Mouse (Mus musculus) neural tube, embryonic 12.5 days (tissue): Measurements from ENCODE around the gene Samd10. TPM values are rescaled to one million over a fixed set of nuclear protein-coding genes. Genes with fewer than 3 reads are reported as not detected.

Source experiments
- ATAC-seq: fragments of 200-750 bp; cut with Nextera tagmentation; 2 replicates; pipeline ENCODE4 v1.8.0; 2017; ENCODE audit warnings: low read depth, mild to moderate bottlenecking, moderate TSS enrichment, moderate library complexity; ENCODE audit not compliant: low FRiP score
- H3K27ac ChIP-seq: fragments of 300-500 bp; sonication (generic); 2 replicates; pipeline ENCODE4 v1.5.1; 2016
- H3K27me3 ChIP-seq: fragments of 300-500 bp; sonication (generic); replicated peaks from 2 replicates; pipeline ENCODE4 v1.6.1; 2016; ENCODE audit warnings: mild to moderate bottlenecking
- H3K36me3 ChIP-seq: fragments of 300-500 bp; sonication (generic); 2 replicates; pipeline ENCODE4 v1.6.1; 2016; ENCODE audit warnings: mild to moderate bottlenecking
- H3K4me1 ChIP-seq: fragments of 300-500 bp; sonication (generic); 2 replicates; pipeline ENCODE4 v1.6.1; 2016
- H3K4me2 ChIP-seq: fragments of 300-500 bp; sonication (generic); replicated peaks from 2 replicates; pipeline ENCODE4 v1.6.1; 2016; ENCODE audit warnings: mild to moderate bottlenecking
- H3K4me3 ChIP-seq: fragments of 300-500 bp; sonication (generic); 2 replicates; pipeline ENCODE4 v1.5.1; 2016
- H3K9ac ChIP-seq: fragments of 300-500 bp; sonication (generic); 2 replicates; pipeline ENCODE4 v1.6.1; 2016; ENCODE audit warnings: mild to moderate bottlenecking
- H3K9me3 ChIP-seq: fragments of 300-500 bp; sonication (generic); 2 replicates; pipeline ENCODE4 v1.6.1; 2016; ENCODE audit warnings: mild to moderate bottlenecking
- WGBS: fragments of 180-500 bp; shearing (Covaris S2); methylation state at CpG from one replicate; pipeline ENCODE4 v1.1.7; 2016; 5-methylcytosine and 5-hydroxymethylcytosine counted together
- polyA plus RNA-seq: library from polyadenylated mRNA; unstranded; fragments of >200 nt; fragmentation: Nextera tagmentation; extraction: Ambion mirVana; gene quantifications from 2 replicates; pipeline ENCODE4 v1.2.1, GENCODE M21; 2016

Gene Samd10
- polyA plus RNA-seq, 1 experiment from 2014 or later: 112 TPM

DNA sequence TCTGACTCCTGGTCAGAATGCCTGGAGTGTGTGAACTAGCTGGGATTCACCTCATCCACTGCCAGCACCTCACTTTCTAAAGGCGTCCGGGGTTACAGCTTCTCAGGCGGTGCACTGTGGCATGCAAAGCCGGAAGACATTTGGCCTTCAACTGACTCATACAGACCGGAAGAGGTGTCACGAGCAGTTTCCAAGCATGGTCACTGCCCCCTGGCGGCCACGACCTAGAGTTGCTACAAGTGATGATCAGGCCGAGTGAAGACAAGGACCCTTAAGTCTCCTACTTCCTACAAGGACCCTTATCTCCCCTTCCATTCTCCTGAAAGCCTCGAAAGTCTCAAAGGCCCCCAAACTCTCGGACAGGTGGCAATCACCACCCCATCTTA lies 18.0 kb downstream of the Samd10 start:
- peak overlapping the region; percentile 81 for H3K4me3 ChIP-seq
- peak overlapping the region; percentile 92 for H3K4me2 ChIP-seq
- H3K36me3 ChIP-seq: peaks cover 26% of the 10 kb centered on the region
- H3K9me3 ChIP-seq: no peaks in the 10 kb centered on the region
- H3K27ac ChIP-seq: peak overlapping the region; percentile 85
- H3K4me1 ChIP-seq: peaks cover 23% of the 10 kb centered on the region
- H3K9ac ChIP-seq: peak overlapping the region; percentile 86
- under 1% methylated on average over 11 of the region's 11 CpGs for WGBS
- H3K27me3 ChIP-seq: no peaks in the 10 kb centered on the region
- ATAC-seq: peak; percentile 71

DNA sequence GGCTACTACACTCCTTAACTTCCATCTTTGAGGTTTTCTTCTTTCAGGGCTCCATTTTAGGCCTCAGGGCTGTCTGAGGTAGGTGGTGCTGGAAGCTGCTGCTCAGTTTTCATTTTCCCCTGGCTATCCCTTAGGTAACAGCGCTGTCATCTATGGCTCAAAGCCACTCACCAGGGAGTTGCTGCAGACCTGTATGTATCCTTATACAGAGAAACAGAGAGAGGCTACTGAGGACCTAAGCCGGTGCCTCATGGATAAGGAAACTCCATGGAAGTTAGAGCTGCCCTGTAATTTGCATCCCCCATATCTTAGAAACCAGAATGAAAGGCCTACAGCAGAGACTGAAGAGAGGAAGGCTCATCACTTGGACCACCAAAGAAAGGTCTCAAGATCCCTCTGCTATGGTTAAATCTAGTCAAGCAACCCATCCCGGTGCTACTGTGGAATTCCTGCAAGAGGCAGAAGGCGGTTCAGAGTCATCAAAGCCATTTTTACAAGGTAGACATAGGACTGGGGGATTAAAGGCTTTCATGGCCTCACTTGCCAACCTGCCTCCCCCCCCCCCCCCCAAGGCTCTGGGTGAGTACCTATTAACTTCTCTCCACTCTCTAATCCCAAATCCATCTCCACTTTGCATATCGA lies 18.8 kb downstream of the Samd10 start:
- Histone ChIP-seq H3K4me2 (peak overlapping the region; percentile 92), H3K4me1 (peaks cover 23% of the 10 kb centered on the region), H3K27me3 (no peaks in the 10 kb centered on the region), H3K4me3 (peak overlapping the region; percentile 81), H3K36me3 (peaks cover 18% of the 10 kb centered on the region), H3K27ac (no peak overlapping the region), H3K9me3 (no peaks in the 10 kb centered on the region), H3K9ac (peak overlapping the region; percentile 86; the same call in 1 of the 2 replicates)
- no peak for ATAC-seq
- WGBS: 79% methylated on average over 5 of the region's 5 CpGs

GRCm38 (mm10) chr2:181579681-181580080 lies 19.3 kb downstream of the Samd10 start:
- H3K4me1 ChIP-seq: peaks cover 23% of the 10 kb centered on the region
- H3K9ac ChIP-seq: no peak overlapping the region
- H3K36me3 ChIP-seq: peaks cover 13% of the 10 kb centered on the region
- ATAC-seq: no peak
- 80% methylated on average over 1 of the region's 1 CpGs for WGBS
- no peak overlapping the region for H3K27ac ChIP-seq
- H3K27me3 ChIP-seq: no peaks in the 10 kb centered on the region
- H3K4me3 ChIP-seq: no peak overlapping the region
- H3K9me3 ChIP-seq: no peaks in the 10 kb centered on the region
- no peak overlapping the region for H3K4me2 ChIP-seq

DNA sequence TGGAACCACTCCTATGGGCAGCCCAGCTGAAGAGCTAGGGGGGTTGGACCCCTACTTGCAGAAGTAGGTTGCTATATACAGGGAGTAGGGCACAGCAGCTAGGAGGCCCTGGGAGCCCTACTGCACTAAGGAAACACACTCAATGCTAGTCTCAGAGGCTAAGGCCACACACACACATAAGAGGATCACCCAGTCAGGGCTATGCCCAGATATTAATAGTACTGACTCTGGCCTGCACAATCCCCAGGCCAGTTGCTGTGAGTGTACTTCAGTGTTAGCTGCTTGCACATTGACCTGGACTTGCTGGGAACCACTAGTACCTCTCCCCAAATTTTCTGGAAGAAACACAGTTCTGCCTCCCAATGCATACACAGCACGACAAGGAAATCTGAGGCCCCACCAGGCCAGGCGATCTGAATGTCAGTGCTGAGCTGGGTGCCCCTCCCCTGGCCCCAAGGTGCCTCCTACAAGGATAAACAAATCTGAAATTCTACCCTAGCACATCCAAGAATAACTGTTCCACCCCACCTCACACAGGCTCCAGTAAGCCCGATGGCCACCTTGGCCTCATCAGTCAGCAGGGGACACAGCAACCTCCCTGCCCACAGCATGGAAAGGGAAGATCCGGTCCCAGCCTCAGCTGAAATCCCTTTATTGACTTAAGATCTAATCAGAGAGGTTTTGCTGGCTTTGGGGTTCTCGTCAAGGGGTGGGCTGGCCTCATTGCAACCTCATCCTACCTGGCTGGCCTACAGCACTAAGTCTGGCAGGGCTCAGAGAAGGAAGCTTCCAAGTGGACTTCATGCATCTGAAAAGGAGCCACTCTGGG lies 20.0 kb downstream of the Samd10 start:
- H3K27ac ChIP-seq: no peak overlapping the region
- no peak for ATAC-seq
- no peak overlapping the region for H3K9ac ChIP-seq
- H3K4me3 ChIP-seq: no peak overlapping the region
- WGBS: 83% methylated on average over 5 of the region's 5 CpGs
- no peak overlapping the region for H3K4me2 ChIP-seq
- H3K9me3 ChIP-seq: no peaks in the 10 kb centered on the region
- H3K36me3 ChIP-seq: peaks cover 9% of the 10 kb centered on the region
- peaks cover 23% of the 10 kb centered on the region for H3K4me1 ChIP-seq
- no peaks in the 10 kb centered on the region for H3K27me3 ChIP-seq

GRCm38 (mm10) chr2:181577981-181578581 lies 20.9 kb downstream of the Samd10 start:
- Histone ChIP-seq H3K4me2 (no peak overlapping the region), H3K4me3 (no peak overlapping the region), H3K36me3 (peaks cover 8% of the 10 kb centered on the region), H3K4me1 (peaks cover 23% of the 10 kb centered on the region), H3K9ac (no peak overlapping the region), H3K27me3 (no peaks in the 10 kb centered on the region), H3K9me3 (no peaks in the 10 kb centered on the region), H3K27ac (no peak overlapping the region)
- ATAC-seq: no peak
- 85% methylated on average over 7 of the region's 7 CpGs for WGBS

- H3K4me1 ChIP-seq: peaks cover 20% of the 10 kb centered on the region
- H3K27ac ChIP-seq: no peak overlapping the region
- H3K9me3 ChIP-seq: no peaks in the 10 kb centered on the region
- peaks cover 16% of the 10 kb centered on the region for H3K36me3 ChIP-seq
- 64% methylated on average over 2 of the region's 2 CpGs for WGBS
- H3K4me3 ChIP-seq: no peak overlapping the region
- H3K4me2 ChIP-seq: no peak overlapping the region
- ATAC-seq: no peak
- no peak overlapping the region for H3K9ac ChIP-seq
- no peaks in the 10 kb centered on the region for H3K27me3 ChIP-seq
These were observed 21.9 kb downstream of the Samd10 start for GRCm38 (mm10) chr2:181577126-181577525.

DNA sequence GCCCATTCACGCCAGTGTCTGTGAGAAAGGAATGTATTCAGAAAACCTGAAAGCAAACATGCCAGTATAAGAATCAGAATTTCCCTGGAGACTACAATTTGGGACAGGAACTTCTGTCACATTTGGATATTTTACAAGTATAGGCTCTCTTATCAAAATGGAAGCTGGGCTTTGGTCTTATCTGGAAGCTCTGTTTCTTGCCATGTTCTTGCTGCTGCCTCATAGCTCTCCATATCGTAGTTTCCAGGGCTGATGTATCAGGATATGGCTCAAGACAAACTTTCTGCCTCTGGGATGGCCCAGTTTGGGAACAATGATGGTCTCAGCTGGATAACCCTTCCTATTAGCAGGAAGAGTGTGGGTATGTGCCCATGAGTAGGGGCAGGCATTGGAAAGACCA lies 22.4 kb downstream of the Samd10 start:
- Histone ChIP-seq H3K27ac (no peak overlapping the region), H3K9ac (no peak overlapping the region), H3K9me3 (no peaks in the 10 kb centered on the region), H3K27me3 (no peaks in the 10 kb centered on the region), H3K4me2 (no peak overlapping the region), H3K36me3 (peaks cover 18% of the 10 kb centered on the region), H3K4me1 (peaks cover 18% of the 10 kb centered on the region), H3K4me3 (no peak overlapping the region)
- WGBS: 91% methylated on average over 2 of the region's 2 CpGs
- no peak for ATAC-seq

DNA sequence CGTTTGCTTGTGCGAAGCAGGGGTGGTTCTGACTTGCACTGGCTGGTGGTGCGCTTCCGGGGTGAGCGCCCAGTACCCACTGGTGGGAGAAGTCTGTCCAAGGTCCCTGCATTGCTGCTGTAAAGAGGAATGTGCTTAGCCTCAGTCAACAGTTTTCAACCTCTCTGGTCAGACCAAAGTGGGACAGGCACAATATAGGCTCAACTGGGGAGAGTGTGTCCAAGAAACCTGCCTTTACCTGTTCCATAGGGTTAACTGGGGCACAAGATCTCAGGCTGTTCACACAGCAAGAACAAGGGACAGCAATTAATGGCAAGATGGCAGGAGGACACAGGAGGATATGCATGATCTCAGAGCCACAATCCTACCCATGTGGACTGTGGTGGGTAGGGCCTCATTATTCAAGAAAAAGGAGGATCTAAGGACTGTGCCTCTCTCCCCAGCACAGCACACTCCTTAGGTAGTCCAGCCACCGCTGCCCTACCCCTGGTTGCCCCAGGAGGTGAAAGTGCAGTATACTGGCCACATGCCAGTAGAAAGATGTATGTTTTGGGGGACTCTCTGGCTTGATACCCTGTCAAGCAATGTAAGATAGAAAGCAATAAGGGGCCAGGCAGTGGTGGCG lies 24.0 kb downstream of the Samd10 start:
- peaks cover 10% of the 10 kb centered on the region for H3K4me1 ChIP-seq
- WGBS: 90% methylated on average over 7 of the region's 7 CpGs
- ATAC-seq: no peak

DNA sequence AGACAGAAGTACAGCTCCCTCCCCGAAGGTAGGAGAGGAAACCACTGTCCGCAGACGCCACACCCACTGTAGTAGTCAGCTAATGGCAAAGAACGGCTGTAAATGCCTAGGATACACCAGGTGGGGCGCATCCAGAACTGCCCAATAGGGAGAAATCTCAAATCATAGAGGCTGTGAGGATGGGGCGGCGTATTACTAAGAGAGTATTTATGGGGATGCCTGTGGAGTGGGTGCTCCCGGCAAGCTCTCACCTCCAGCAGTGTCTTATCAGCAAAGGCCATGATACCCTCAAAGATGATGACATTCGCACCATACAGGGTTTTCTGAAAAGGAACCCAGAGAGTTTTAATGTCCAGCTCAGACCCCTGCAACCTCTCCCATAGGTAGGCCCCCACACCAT lies 25.1 kb downstream of the Samd10 start:
- Histone ChIP-seq H3K4me1 (peaks cover 5% of the 10 kb centered on the region; the same call in 1 of the 2 replicates), H3K27ac (no peak overlapping the region)
- 89% methylated on average over 9 of the region's 9 CpGs for WGBS

More for the DNA sequence above, 24.0 kb downstream of the Samd10 start:
- Histone ChIP-seq H3K27me3 (no peaks in the 10 kb centered on the region), H3K9ac (no peak overlapping the region), H3K4me2 (no peak overlapping the region), H3K27ac (no peak overlapping the region), H3K4me3 (no peak overlapping the region), H3K9me3 (no peaks in the 10 kb centered on the region), H3K36me3 (peaks cover 18% of the 10 kb centered on the region)

GRCm38 (mm10) chr2:181572921-181573920 lies 25.8 kb downstream of the Samd10 start:
- no peak overlapping the region for H3K27ac ChIP-seq
- no peaks in the 10 kb centered on the region for H3K27me3 ChIP-seq
- H3K4me1 ChIP-seq: peaks cover 5% of the 10 kb centered on the region; the same call in 1 of the 2 replicates
- no peak overlapping the region for H3K4me3 ChIP-seq
- no peak overlapping the region for H3K9ac ChIP-seq
- 94% methylated on average over 15 of the region's 15 CpGs for WGBS
- no peak for ATAC-seq
- H3K9me3 ChIP-seq: no peaks in the 10 kb centered on the region
- no peak overlapping the region for H3K4me2 ChIP-seq
- peaks cover 18% of the 10 kb centered on the region for H3K36me3 ChIP-seq

More for the DNA sequence above, 25.1 kb downstream of the Samd10 start:
- ATAC-seq: no peak
- Histone ChIP-seq H3K9ac (no peak overlapping the region), H3K27me3 (no peaks in the 10 kb centered on the region), H3K4me2 (no peak overlapping the region), H3K4me3 (no peak overlapping the region), H3K9me3 (no peaks in the 10 kb centered on the region), H3K36me3 (peaks cover 18% of the 10 kb centered on the region)

GRCm38 (mm10) chr2:181571941-181572670 lies 26.9 kb downstream of the Samd10 start:
- peaks cover 1% of the 10 kb centered on the region; the same call in 1 of the 2 replicates for H3K4me1 ChIP-seq
- H3K4me3 ChIP-seq: no peak overlapping the region
- no peak overlapping the region for H3K9ac ChIP-seq
- H3K27me3 ChIP-seq: no peaks in the 10 kb centered on the region
- no peak for ATAC-seq
- no peak overlapping the region for H3K27ac ChIP-seq
- H3K36me3 ChIP-seq: peaks cover 18% of the 10 kb centered on the region
- H3K9me3 ChIP-seq: no peaks in the 10 kb centered on the region
- WGBS: 92% methylated on average over 11 of the region's 11 CpGs
- H3K4me2 ChIP-seq: no peak overlapping the region
